Mouse (Mus musculus) embryonic fibroblast, embryonic 13.5 days (primary cell): ENCODE measurements around the gene Kcnh8.

ENCODE experiments used
- CTCF ChIP-seq: IDR thresholded peaks from 2 replicates; pipeline ENCODE4 v1.5.1; 2011; ENCODE audit warnings: mild to moderate bottlenecking, control low read depth, low read length, moderate library complexity, borderline replicate concordance; ENCODE audit not compliant: insufficient read depth
- POLR2A ChIP-seq: IDR thresholded peaks from 2 replicates; pipeline ENCODE4 v1.6.1; 2011; ENCODE audit warnings: low read depth, mild to moderate bottlenecking, control low read depth, low read length, moderate library complexity

- TF ChIP-seq POLR2A = no peak
- no peak for TF ChIP-seq CTCF
These were observed 119.7 kb downstream of the Kcnh8 start for GRCm38 (mm10) chr17:52722214-52722613.
